Mouse (Mus musculus) kidney, adult 18-20 months (tissue): ENCODE data around the gene Ap1s1.

Source experiments
- DNase-seq: peaks from one replicate; pipeline ENCODE4 v3.0.0; 2021

Gene Ap1s1

DNA sequence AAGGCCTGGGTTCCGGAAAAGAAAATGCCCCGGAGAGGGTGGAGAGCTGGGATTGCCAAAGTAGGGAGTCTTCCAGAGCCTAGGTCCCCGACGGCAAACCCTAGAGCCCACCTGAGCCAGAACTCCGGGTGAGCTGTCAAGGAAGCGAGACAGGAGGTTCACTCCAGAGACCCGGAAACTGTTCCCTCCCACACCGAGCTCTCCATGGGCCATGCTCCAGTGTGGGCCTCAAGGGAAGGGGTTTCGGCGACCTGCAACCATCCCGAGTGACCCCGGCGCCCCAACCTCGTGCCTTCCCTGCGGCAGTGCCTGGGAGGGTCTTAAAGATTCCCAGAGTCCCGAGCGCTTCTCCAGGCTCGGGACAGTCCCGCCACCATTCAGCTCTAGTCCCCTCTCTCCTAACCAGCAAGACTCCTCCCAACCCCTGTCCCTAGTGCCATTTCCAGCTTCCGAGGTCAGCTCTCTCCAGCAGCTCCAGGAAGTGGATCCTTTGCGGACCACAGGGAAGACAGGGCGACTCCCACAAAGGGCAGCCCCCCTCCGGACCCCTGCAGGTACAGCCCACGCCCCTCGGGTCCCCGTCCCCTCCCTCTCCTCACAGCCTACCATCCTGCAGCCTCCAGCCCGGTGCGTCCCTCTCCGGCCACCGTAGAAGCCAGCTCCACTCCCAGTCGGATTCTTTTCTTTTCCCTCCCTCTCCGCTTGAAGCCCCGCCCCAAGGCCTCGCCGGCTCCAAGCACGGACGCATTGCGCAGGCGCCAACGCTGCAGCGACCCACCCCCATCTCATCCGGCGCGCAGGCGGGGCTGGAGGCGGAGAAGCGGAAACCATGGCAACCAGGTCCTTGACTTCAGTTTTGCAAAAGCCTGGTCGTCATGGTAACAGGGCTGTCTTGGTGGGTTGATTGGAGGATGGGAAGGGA lies at the start of gene Ap1s1:
Gene Ap1s1 (minus strand): TSS at position 734 of the 922 bp plus-strand sequence.
- DNase-seq, result peak; percentile 97

DNA sequence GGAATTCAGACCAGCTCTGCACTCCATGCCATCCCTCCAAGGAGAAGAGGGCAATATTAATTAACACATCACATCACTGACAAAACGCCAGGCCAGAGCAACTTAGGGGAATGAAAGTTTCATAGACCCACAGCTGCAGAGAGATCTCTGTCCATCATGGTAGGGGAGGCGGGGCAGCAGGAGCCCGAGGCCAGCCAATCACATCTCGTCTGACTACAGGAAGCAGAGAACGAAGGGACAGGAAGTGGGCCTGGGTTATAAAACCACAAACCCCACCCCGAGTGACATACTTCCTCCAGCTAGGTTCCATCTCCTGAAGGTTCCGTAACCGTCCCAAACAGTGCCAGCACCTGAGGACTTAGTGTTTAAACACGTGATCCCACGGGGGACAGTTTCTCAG lies 49.2 kb upstream of the Ap1s1 start:
- DNase-seq, result no peak

DNA sequence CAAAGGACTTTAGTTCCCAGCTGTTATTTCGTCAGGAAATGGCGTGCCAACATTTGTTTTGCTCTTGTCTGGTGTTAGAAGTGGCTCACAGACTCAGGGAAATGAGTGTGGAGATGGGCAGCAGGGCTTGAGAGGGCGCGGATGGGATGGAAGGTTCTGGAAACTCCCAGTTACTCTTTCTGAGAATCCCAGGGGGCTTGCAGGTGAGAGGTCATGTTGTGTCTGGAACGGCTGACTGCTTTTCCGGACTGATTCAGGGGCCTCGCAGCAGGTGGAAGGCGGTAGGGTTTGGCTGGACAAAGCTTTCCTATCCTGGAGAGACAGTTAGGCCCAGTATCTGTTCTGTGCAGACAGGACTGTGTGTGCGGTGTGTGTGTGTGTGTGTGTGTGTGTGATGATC lies 47.8 kb upstream of the Ap1s1 start:
- DNase-seq, result no peak

DNA sequence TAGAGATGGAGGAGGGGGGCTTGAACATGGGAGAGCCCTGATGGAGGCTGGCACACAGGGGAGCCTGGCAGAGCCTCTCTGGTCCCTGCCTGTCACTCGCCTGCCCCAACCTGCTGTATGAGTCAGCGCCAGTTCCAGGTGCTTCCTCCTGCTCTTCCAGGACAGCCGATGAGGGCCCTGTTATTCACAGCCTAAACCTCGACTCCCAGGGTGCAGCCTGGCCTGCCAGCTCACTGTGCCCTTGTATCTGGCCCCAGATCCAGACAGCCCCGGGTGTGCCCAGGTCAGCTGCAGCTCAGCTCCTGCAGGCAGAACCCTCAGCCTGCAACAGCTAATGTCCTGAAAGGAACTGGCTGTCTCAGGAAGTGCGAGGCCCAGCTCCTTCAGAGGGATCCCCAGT lies 45.6 kb upstream of the Ap1s1 start:
- no peak for DNase-seq

DNA sequence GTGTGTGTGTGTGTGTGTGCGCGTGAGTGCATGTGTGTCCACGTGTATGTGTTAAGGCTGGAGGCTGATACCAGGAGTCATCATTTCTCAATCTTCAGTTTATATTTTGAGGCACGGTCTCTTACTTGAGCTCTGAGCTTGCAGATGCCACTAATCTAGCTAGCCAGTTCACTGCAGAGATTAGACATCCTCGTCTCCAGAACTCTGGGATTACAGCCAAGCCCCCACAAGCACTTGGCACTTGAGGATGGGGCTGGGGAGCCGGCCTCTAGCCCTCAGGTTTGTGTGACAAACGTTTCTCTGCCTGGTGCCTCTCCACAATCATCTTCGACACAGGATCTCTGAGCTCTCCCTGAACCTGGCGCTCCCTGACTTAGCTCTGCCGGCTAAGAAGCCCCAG lies 44.9 kb upstream of the Ap1s1 start:
- DNase-seq, result no peak

DNA sequence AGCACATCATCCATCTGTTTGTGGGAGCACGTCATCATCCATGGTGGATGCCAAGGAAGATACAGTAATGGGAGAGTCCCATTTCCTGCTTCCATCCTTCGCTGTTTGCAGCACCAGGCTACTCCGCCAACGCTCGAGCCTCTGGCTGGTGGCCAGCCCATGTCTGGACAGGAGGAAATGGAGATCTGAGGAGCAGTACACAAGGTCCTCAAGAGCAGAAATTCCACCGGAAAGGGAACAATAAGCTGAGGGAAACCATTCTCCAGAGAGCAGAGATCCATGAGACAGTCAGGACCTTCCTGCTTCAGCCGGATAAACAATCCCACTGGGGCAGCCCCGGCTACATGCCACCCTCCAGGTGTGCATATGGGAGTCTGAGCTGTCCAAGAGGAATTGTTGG lies 41.5 kb upstream of the Ap1s1 start:
- peak; percentile 75 for DNase-seq

DNA sequence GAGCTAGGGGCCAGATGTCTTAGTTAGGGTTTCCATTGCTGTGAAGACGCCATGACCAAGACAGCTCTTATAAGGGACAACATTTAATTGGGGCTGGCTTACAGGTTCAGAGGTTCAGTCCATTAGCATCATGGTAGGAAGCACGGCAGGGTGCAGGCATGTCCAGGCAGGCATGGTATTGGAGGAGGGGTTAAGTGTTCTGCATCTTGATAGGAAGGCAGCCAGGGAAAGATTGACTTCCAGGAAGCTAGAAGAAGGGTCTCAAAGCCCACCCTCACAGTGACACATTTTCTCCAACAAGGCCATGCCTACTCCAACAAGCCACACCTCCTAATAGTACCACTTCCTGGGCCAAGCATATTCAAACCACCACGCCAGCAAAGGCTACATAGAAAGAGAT lies 39.8 kb upstream of the Ap1s1 start:
- DNase-seq, result no peak

DNA sequence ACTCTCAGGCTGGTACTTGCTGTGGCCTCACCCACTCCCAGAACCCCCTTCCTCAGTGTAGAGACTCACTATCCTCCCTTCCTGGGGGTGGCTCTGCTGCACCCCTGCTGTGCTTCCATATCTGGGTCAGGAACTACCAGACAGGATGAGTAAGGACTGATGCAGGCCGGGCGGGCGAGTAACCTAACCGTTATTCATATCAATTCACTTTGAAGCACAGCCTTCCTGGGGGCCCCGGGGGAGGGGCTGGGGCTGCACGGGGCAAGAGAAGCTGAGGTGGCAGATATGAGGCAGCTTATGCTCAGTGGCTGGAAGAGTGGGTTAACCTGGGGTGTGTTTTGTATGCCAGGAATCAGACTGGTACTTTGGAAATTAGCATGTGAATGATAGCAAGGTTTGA lies 39.1 kb upstream of the Ap1s1 start:
- no peak for DNase-seq

DNA sequence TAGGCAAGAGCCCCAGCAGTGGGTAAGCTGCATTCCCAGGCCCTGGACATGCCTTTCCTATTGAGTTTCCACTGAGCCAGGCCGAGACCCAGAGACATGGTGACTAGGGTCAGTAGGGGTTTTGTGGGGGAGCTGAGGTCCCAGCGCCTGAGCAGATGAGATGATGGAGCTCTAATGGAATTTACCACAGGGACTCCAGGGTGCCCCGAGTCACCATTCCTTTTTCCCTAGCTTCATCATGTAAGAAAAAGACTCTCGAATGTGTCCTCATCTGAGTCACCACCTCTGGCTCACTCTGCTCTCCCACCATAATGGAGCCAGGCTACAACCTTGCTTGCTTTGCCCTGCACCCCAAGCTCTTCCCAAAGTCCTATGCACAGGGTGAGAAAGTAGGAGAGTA lies 37.1 kb upstream of the Ap1s1 start:
- no peak for DNase-seq

DNA sequence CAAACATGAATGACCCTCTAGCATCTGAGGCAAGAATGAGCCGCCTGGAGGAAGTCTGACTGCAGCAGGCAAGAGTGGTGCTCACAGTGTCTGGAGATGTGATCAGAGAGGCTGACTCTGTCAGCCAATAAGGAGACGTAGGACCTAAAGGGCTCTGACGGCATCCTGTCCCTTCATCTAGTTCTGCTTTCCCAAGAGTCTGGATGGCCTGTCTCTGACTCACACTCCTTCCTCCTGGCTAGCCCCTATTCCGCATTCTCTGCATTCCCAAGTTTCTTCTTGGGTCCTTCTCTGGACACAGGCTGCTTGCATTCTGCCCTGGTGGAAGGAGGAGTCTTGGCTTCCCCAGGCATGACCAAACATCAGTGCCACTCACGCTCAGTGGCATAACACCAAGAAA lies 33.9 kb upstream of the Ap1s1 start:
- peak; percentile 25 for DNase-seq

DNA sequence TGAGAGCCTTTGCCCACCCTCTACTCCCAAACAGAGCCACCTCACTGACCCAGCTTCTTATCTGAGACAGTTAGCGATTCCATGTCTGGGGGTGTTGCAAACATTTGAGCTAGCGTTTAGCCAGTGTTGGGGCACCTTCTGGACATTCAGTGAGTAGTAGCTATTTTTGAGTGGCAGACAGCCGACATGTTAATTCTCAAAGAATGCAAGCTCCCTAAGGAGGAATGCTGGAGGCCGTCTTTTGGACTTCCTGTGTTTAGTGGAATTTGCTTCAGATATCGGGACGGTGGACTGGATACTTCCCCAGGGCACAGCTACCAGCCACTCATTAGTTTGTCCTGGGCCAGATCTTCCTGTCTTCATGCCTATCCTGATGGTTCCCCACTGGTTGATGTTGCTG lies 32.7 kb upstream of the Ap1s1 start:
- DNase-seq, result no peak

DNA sequence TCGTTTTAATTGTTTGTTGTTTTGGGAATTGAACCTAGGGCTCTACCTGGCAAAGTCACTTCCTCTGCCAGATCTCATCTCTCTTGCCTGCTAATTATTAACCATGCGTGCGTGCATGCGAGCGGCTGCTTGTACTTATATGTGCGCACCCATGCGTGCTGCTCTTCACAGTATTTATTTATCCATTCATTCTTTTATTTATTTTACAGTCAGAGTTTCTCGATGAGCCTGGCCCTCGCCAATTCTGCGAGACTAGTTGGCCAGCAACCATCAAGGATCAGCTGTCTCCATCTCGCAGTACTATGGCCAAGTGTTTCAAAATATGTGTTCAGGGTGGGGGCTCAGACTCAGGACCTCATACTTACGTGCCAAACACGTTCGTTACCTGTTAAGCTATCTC lies 32.1 kb upstream of the Ap1s1 start:
- DNase-seq, result no peak

DNA sequence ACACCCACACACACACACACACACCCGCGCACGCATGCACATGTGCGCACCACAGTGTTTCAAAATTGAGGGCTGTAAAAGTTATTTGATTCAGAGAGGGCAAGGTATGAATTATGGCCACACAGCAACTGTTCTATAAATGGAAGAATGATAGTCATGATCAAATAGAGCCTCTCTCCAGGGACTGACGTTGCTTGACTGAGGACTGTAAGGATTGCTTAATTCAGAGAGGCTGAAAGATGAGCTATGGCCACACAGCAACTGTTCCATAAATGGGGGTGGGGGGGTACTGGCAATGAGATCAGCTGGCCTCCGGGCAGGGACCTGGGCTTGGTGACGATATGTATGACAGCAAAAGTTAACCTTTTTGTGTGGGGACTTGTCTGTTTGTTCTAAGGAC lies 31.3 kb upstream of the Ap1s1 start:
- no peak for DNase-seq

DNA sequence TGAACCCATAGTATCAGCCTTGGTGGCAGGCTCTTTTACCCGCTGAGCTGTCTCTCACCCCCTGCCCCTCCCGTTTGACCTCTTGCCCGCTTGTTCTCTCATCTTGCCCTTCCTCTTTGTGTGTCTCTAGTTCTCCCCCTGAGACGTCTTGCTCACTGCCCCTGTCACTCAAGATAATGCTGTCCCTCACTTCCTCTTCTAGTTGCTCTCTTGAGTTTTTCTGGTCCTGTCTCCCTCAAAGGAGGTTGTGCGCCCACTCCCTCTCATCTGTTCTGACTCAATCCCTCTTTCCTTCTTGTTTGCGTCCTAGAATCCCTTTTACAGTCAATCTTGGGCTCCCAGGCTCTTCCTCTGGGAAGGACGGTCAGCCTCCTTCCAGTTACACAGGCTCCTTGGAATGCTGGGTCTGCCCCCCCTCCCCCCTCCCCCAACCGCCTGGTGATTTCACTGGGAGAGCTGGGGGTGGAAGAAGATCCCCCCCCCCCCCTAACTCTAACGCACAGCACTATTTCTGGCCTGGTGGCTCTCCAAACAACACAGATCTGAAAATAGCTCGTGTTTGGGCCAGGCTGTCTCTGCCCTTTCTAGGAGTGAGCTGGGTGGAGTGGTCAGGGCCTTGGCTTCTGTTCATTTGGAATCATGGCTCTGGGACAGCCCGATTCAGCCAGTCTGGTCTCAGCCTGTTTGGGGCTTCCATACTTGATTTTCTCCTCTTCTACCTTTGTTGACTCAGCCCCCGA lies 30.4 kb upstream of the Ap1s1 start:
- DNase-seq, result peak; percentile 14

DNA sequence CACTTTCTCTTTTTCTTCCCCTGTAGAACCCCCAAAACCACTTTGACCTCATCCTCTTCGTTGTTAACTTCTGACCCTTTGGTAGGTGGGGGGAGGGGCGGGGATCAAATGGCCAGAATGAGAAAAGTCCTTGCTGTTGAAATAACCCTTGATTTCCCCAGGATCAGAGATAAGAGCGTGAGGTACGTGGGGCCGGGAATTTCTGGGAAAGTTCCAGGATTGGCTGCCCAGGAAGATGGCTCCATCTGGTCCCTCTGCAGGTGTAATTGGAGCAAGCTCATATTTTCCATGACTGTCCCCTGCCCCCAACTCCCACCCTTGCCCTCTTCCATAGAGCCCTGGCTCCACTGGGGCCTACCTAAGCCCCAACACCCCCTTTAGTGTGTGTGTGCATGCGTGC lies 29.8 kb upstream of the Ap1s1 start:
- no peak for DNase-seq

DNA sequence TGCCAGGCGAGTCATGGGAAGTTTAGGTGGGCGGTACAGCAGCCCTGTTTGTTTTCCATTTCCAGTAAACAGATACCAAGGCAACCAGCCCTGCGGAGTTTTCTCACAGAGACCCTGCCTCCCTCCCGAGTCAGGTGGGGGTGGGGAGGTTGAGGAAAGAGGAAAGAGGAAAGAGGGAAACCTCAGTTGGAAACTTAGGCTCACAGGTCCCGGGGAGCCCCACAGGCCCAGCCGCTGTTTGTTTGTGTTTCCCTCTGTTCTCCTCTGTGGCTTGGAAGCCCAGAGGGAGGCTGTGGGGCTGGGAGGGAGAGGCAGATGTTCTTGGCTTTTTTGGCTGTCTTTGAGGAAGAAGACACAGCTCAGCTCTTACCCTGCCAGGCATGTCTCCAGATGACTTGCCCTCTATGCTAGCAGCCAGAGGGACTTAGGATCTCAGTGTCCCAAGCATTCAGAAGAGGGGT lies 28.3 kb upstream of the Ap1s1 start:
- peak; percentile 9 for DNase-seq

DNA sequence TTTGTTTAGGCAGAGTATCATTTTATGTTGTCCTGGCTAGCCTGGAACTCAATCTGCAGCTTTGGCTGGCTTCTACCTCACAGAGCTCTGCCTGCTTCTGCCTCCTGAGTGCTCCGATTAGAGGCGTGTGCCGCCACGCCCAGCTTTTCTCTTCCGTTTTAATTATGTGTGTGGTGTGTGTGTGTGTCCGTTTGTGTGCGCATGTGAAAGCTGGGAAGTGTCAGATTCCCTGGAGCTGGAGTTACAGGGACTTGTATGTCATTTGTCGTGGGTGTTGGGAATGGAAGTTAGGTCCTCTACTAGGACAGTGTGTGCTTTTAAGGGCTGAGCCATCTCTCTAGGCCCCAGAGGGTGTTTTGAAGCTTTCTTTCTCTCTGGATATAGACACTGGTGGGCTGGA lies 27.2 kb upstream of the Ap1s1 start:
- DNase-seq, result peak; percentile 15

DNA sequence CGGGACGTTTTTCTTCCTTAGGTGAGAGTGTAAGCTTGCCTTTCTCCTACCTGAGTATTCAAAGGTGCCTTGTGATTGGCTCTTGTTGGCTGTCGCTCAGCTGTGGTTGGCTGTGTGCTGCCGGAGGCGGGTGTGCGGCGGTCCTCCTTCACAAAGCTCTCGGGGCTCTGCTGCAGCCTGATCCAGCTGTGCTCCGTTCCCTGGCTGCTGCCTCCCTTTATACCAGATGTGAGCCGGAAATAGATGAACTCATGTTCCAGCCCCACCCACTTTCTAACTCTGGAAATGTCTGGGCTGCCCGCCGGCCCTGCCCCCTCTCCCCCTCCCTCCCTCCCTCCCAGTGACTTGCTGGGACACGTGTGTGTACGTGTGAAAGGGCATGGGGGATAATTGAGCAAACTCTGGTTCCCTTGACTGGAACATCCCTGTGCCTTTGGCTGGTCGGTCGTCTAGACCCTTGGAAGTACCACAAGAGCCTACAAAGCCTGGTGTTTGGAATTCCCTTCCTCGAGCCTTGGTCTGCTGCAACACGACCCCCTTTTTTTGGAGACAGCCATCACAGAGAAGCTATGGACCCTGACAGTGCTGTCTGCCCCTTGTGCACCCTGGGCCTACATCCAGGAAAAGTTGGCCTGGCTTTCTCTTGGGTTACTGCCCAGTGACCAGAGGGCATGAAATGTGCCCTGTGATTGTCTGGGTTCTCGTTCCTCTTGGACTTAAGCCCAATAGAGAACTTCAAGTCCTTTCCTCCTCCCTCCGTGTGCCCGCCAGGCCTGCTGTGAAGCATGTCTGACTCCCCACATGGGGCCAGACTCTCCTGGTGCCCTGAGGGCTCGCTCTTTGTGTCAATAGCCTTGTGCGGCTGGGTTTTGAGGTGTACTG lies 26.4 kb upstream of the Ap1s1 start, which contains the start of gene Serpine1:
Gene Serpine1 (minus strand): TSS at position 190 of the 882 bp plus-strand sequence.
- DNase-seq, result peak; percentile 92

DNA sequence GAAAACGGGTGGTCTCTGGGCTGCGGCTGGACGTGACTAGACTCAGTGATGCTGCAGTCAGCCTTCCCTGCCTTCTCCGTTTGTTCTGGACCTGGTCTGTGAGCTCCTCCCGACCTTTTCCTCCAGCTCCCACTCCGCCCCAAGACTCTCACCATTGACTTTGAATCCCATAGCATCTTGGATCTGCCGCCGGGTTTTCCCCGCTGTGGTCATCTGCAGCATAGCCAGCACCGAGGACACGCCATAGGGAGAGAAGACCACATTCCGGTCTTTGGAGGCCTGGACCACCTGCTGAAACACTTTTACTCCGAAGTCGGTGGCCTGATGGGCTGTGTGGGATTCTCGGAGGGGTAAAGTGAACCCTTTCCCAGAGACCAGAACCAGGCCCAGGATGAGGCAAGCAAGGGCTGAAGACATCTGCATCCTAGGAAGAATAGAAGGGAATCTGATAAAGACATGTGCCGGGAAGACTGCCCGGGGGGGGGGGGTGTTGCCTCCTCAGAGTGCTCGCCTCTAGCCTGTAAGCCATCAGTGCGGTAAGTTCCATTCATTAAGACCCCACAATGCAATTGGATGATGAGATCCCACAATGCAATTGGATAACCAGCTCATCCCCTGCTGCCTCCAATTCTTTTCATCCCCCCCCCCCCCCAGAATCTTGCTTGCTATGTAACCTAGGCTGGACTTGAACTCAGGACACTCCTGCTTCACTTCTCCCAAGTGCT lies 25.1 kb upstream of the Ap1s1 start:
- no peak for DNase-seq

DNA sequence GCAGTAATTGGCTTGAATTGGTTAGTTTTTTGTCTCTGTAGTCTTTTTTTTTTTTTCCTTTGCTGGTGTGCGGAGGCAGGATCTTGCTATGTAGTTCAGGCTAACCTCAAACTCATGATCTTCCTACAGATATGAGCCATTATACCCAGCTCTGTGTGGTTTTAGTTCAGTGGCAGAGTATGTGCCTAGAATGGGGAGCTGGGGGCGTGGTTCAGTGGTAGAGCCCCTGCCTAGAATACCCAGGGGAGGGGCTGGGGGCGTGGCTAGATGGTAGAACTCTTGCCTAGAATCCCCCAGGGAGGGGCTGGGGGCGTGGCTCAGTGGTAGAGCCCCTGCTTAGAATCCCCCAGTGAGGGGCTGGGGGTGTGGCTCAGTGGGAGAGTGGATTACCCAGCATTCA lies 22.8 kb upstream of the Ap1s1 start:
- DNase-seq, result no peak

DNA sequence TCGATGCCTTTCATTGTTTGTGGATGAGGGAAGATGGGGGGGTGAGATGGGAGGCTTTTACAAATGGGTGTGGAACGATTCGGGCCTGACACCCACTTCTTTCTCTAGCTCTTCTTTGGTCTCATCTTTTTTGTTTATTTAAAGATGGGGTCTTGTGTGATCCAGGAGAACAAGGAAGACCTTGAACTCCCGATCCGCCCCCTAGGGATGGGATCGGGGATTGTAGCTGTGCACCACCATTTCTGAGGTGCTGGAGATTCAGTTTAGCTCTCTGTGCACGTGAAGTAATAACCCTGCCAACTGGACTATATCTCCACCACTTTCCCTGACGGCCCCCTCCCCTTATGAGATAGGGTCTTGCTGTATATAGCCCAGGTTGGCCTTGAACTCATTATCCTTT lies 20.0 kb upstream of the Ap1s1 start:
- no peak for DNase-seq

DNA sequence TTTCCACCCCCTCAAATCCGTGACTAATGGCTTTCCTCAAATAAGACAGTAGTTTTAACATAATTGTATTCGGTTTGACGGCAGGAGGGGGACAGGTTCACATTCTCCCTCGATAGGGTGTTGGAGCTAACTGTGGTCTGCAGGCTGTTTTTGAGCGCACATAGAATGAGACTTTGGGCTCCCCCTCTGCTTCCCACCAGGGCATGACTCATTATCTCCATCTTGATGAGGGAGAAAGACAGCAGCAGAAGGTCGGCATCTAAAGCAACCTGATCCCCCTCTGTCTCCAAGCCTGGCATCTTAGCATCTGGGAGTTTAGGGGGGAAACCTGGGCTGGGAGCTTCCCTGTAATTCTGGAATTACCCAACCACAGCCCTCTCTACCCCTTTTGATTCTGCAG lies 19.5 kb upstream of the Ap1s1 start:
- DNase-seq, result no peak
